Mouse (Mus musculus) central nervous system, embryonic 18 days (tissue): ENCODE data around the gene Nono. TPM values are rescaled to one million over a fixed set of nuclear protein-coding genes. Genes with fewer than 3 reads are reported as not detected.

Experiments used
- polyA plus RNA-seq: library from polyadenylated mRNA; depleted of rRNA; stranded (reverse); fragments of >200 nt; gene quantifications from 2 replicates; pipeline ENCODE4 v1.2.3, GENCODE M21; 2012; rRNA removed

Gene Nono
- polyA plus RNA-seq, result 291 and 300 TPM in 2 replicates

GRCm38 (mm10) chrX:101429142-101429949 is at the start of gene Nono:
Gene Nono, plus strand, starts transcription at chrX:101429318.

GRCm38 (mm10) chrX:101420700-101421095 is 8.4 kb upstream of the Nono start, which contains the start of gene Zmym3:
Gene Zmym3, minus strand, starts transcription at chrX:101420849.

GRCm38 (mm10) chrX:101448886-101449475 is 19.9 kb downstream of the Nono start, which contains the start of gene Itgb1bp2:
Gene Itgb1bp2, plus strand, starts transcription at chrX:101449088.

Other genes with a start within 250 kb of the Nono start
- gene Snx12, start 206.8 kb upstream of the Nono start, polyA plus RNA-seq, result 47.7 and 50.2 TPM in 2 replicates
- gene Foxo4, start 174.8 kb upstream of the Nono start, polyA plus RNA-seq, result 8.2 TPM in 2 replicates
- gene Gm614, start 165.3 kb upstream of the Nono start, polyA plus RNA-seq, result 0.11 TPM in 1 of 2 replicates, not detected in the other
- gene Il2rg, start 161.1 kb upstream of the Nono start, polyA plus RNA-seq, result 5.4 and 7.1 TPM in 2 replicates
- gene Gm20489, start 160.3 kb upstream of the Nono start, polyA plus RNA-seq, result not detected in 2 replicates
- gene Med12, start 155.3 kb upstream of the Nono start, polyA plus RNA-seq, result 46.2 and 47.2 TPM in 2 replicates
- gene Nlgn3, start 130.2 kb upstream of the Nono start, polyA plus RNA-seq, result 48.5 and 52.8 TPM in 2 replicates
- gene Gjb1, start 52.9 kb upstream of the Nono start, polyA plus RNA-seq, result 1.4 and 1.6 TPM in 2 replicates
- 253 and 259 TPM in 2 replicates for gene Zmym3, start 8.5 kb upstream of the Nono start, polyA plus RNA-seq
- gene Itgb1bp2, start 19.8 kb downstream of the Nono start, polyA plus RNA-seq, result 3.9 and 14.2 TPM in 2 replicates
- 35.4 and 36.0 TPM in 2 replicates for gene Taf1, start 103.4 kb downstream of the Nono start, polyA plus RNA-seq
- 387 and 392 TPM in 2 replicates for gene Ogt, start 210.7 kb downstream of the Nono start, polyA plus RNA-seq